Mouse (Mus musculus) forebrain, embryonic 11.5 days (tissue): ENCODE results near the gene Rps19. TPM values are rescaled to one million over a fixed set of nuclear protein-coding genes. Genes with fewer than 3 reads are reported as not detected.

Experiments
- ATAC-seq: fragments of 200-750 bp; cut with Nextera tagmentation; replicated peaks from 2 replicates; pipeline ENCODE4 v1.8.0; 2017; ENCODE audit warnings: moderate TSS enrichment; ENCODE audit not compliant: low FRiP score
- DNase-seq: peaks from one replicate; pipeline ENCODE4 v3.0.0-alpha.2; 2017; ENCODE audit warnings: low spot score
- H3K27ac ChIP-seq: fragments of 300-500 bp; sonication (generic); 2 replicates; pipeline ENCODE4 v1.5.1; 2014; ENCODE audit warnings: low read depth, low read length
- H3K27me3 ChIP-seq: fragments of 300-500 bp; sonication (generic); 2 replicates; pipeline ENCODE4 v1.6.1; 2014; ENCODE audit warnings: mild to moderate bottlenecking, low read length, mixed read lengths; ENCODE audit not compliant: control insufficient read depth, insufficient read depth
- H3K36me3 ChIP-seq: fragments of 300-500 bp; sonication (generic); 2 replicates; pipeline ENCODE4 v1.6.1; 2014; ENCODE audit warnings: mild to moderate bottlenecking, low read length, moderate library complexity, mixed read lengths; ENCODE audit not compliant: control insufficient read depth, insufficient read depth
- H3K4me1 ChIP-seq: fragments of 300-500 bp; sonication (generic); replicated peaks from 2 replicates; pipeline ENCODE4 v1.6.1; 2014; ENCODE audit warnings: low read length, mixed read lengths; ENCODE audit not compliant: control insufficient read depth, insufficient read depth
- H3K4me2 ChIP-seq: fragments of 300-500 bp; sonication (generic); 2 replicates; pipeline ENCODE4 v1.6.1; 2014; ENCODE audit warnings: low read depth, mild to moderate bottlenecking, low read length, moderate library complexity, mixed read lengths; ENCODE audit not compliant: severe bottlenecking
- H3K4me3 ChIP-seq: fragments of 300-500 bp; sonication (generic); 2 replicates; pipeline ENCODE4 v1.5.1; 2014; ENCODE audit warnings: low read depth, low read length
- H3K9ac ChIP-seq: fragments of 300-500 bp; sonication (generic); 2 replicates; pipeline ENCODE4 v1.6.1; 2014; ENCODE audit warnings: low read length
- H3K9me3 ChIP-seq: fragments of 300-500 bp; sonication (generic); 2 replicates; pipeline ENCODE4 v1.6.1; 2016; ENCODE audit warnings: low read length, mixed read lengths; ENCODE audit not compliant: control insufficient read depth
- WGBS: fragments of 180-500 bp; shearing (Covaris S2); extraction: QIAGEN DNeasy Blood & Tissue Kit; methylation state at CpG from one replicate; pipeline ENCODE4 v1.1.7; 2014; 5-methylcytosine and 5-hydroxymethylcytosine counted together
- polyA plus RNA-seq: library from polyadenylated mRNA; unstranded; fragments of >200 nt; fragmentation: Nextera tagmentation; extraction: Ambion mirVana; gene quantifications from 2 replicates; pipeline ENCODE4 v1.2.1, GENCODE M21; 2014

The Rps19 gene
- polyA plus RNA-seq, 1 experiment from 2014 or later, result 1,722 TPM

DNA sequence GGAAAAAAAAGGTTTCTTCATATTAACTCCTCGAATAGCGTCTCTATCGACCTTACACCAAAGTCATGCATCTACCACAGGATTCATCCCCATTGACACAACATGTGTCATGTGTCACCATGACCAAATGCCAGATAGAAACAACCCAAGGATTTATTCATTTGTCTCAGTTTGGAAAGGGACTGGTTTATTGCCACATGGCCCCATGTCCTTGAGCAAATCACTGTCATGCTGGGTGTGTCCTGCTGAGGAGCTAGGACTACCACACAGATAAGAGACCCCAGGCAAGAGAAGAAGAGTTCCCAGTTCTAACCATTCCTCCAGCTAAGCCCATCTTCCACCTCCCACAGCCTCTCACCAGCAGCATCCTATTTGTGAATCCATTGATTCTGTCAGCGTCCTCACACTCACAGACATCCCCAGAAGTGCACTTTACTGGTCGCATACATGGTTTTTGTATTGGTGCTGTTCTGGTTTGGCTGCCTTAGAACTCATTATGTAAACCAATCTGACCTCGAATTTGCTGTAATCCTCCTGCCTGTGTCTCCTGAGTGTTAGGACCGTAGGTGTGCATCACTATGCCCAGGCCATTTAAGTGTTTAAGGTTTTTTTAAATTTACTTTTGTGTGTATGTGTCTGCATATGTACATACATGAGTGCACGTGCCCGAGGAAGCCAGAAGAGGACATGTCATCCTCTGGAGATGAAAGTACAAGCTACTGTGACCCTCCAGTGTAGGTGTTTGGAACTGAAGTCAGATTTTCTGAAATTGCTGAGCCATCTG is 1.6 kb upstream of the Rps19 start:
- Histone ChIP-seq H3K27me3 (no peaks in the 10 kb centered on the region), H3K9ac (no peak overlapping the region), H3K4me3 (no peak overlapping the region), H3K4me2 (no peak overlapping the region), H3K27ac (no peak overlapping the region), H3K4me1 (peaks cover 14% of the 10 kb centered on the region), H3K36me3 (peaks cover 5% of the 10 kb centered on the region; the same call in 1 of the 2 replicates), H3K9me3 (no peaks in the 10 kb centered on the region)
- no peak for ATAC-seq
- DNase-seq, result peak; percentile 33
- WGBS, result 93% methylated on average over 9 of the region's 9 CpGs

GRCm38 (mm10) chr7:24884693-24885291 is 621 bp downstream of the Rps19 start:
- WGBS, result under 1% methylated on average over 47 of the region's 47 CpGs
- peak; percentile 16 for ATAC-seq
- no peaks in the 10 kb centered on the region for H3K27me3 ChIP-seq

DNA sequence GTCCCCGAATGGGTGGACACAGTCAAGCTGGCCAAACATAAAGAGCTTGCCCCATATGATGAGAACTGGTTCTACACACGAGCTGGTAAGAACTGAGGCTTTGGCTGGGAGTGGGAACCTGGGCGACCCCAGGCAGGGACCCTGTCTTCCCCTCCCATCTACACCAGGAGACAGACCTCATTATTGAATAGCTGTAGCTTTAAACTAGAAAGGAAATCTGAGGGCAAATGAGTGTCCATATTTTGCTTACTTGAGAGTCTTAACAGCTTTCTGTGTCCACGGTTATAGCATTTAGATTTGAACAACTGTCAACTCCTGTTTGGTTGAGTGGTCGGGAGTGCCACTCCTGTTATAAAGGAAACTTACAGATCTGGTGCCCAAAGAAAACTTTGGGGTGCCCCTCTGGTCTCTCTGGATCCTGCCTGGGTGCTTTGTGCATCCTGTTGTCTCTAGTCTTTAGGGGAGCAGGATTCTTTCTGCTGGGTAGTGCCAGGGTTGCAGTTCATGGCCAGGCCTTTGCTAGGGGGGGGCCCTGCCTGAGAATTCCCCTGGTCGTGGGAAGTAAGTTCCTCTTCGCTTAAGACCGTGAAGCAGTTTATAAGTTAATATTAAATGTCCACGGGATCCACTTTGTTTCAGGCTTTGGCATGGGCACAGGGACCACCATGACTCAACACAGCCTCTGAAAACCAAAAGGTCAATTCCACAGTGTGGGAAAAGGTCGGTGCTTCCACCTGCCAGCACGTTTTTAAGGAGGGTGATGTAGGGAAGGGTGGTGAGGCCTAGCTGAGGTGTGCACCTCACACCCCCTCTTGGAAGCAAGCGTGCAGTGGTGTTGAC is 1.5 kb downstream of the Rps19 start:
- H3K9me3 ChIP-seq, result no peaks in the 10 kb centered on the region
- H3K27me3 ChIP-seq, result no peaks in the 10 kb centered on the region
- H3K9ac ChIP-seq, result peak overlapping the region; percentile 100
- H3K36me3 ChIP-seq, result peaks cover 18% of the 10 kb centered on the region; the same call in 1 of the 2 replicates
- H3K27ac ChIP-seq, result no peak overlapping the region
- ATAC-seq (no peak), DNase-seq (no peak)
- WGBS, result 49% methylated on average over 12 of the region's 12 CpGs
- peak overlapping the region; percentile 60 for H3K4me2 ChIP-seq
- H3K4me1 ChIP-seq, result peaks cover 14% of the 10 kb centered on the region
- H3K4me3 ChIP-seq, result peak overlapping the region; percentile 98

More at GRCm38 (mm10) chr7:24884693-24885291, 621 bp downstream of the Rps19 start:
- peak overlapping the region; percentile 60 for H3K4me2 ChIP-seq
- H3K36me3 ChIP-seq, result peaks cover 15% of the 10 kb centered on the region; the same call in 1 of the 2 replicates
- peak overlapping the region; percentile 82 for H3K27ac ChIP-seq
- H3K9ac ChIP-seq, result peak overlapping the region; percentile 100
- peak overlapping the region; percentile 98 for H3K4me3 ChIP-seq
- no peaks in the 10 kb centered on the region for H3K9me3 ChIP-seq
- DNase-seq, result no peak
- peaks cover 14% of the 10 kb centered on the region for H3K4me1 ChIP-seq

DNA sequence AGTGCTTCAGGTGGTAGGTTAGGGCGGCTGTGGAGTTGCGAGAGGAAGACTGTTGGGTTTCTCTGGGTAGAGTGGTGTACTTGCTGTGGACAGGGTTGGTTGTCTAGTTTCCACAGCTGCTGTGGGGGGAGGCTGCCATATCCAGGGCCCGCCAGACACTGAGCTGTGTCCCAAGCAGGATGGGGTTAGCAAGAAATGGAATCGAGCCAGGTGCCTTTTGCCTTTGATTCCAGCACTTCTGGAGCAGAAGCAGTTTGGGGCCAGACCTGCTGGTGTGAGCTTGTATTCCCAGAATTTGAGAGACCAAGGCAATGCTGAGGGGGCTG is 2.1 kb downstream of the Rps19 start:
- no peak for DNase-seq
- H3K36me3 ChIP-seq, result peaks cover 18% of the 10 kb centered on the region; the same call in 1 of the 2 replicates

GRCm38 (mm10) chr7:24887096-24887495 is 2.9 kb downstream of the Rps19 start:
- no peak overlapping the region for H3K4me3 ChIP-seq
- no peak overlapping the region for H3K4me2 ChIP-seq
- peaks cover 18% of the 10 kb centered on the region; the same call in 1 of the 2 replicates for H3K36me3 ChIP-seq
- DNase-seq (no peak), ATAC-seq (no peak)
- 77% methylated on average over 4 of the region's 4 CpGs for WGBS
- H3K9ac ChIP-seq, result peak overlapping the region; percentile 100
- H3K9me3 ChIP-seq, result no peaks in the 10 kb centered on the region
- H3K27ac ChIP-seq, result no peak overlapping the region
- peaks cover 14% of the 10 kb centered on the region for H3K4me1 ChIP-seq
- H3K27me3 ChIP-seq, result no peaks in the 10 kb centered on the region

More for the DNA sequence above, 2.1 kb downstream of the Rps19 start:
- Histone ChIP-seq H3K27me3 (no peaks in the 10 kb centered on the region), H3K9me3 (no peaks in the 10 kb centered on the region), H3K4me1 (peaks cover 14% of the 10 kb centered on the region), H3K4me3 (peak overlapping the region; percentile 98), H3K9ac (peak overlapping the region; percentile 100), H3K27ac (no peak overlapping the region), H3K4me2 (peak overlapping the region; percentile 60)
- WGBS, result 79% methylated on average over 4 of the region's 4 CpGs
- ATAC-seq, result no peak

DNA sequence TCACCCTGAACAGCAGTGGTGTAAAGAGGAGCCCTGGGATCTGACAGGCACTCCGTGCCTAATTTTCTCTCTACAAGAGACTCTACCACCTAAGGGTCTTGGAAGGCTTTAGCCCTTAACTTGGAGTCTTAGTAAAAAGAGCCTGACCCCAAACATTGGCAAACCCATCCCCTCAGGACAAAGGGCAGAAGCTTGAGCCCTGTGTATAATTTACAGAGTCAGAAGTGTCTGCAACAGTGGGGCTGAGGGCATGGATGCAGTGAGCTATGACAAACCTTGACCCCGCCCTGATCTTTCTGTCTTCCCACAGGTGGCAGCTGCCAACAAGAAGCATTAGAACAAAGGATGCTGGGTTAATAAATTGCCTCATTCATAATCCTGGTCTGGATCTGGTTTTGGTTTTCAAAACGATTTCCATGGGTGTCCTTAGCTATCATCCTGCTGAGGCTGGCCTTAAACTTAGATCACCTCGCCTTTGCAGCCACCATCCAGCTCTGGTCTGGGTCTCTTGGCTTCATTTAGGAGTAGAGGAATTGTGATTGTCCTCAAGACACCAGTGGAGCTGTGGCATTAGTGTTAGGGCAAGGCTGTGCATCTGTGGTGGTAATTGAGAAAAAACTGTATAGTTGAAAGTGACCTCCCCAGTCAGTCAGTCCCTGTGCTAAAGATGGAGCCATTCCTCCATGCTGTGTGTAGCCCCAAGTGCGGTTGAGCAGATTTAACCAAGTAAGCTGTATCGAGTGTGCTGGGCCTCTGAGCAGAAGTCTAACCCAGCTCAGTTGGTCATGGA is 5.5 kb downstream of the Rps19 start:
- Histone ChIP-seq H3K9me3 (no peaks in the 10 kb centered on the region), H3K36me3 (peaks cover 18% of the 10 kb centered on the region; the same call in 1 of the 2 replicates), H3K9ac (no peak overlapping the region), H3K4me3 (no peak overlapping the region), H3K4me2 (no peak overlapping the region), H3K4me1 (peaks cover 14% of the 10 kb centered on the region), H3K27ac (no peak overlapping the region), H3K27me3 (no peaks in the 10 kb centered on the region)
- ATAC-seq (peak; percentile 6; the same call in 1 of the 2 replicates), DNase-seq (no peak)
- WGBS, result 84% methylated on average over 6 of the region's 6 CpGs

DNA sequence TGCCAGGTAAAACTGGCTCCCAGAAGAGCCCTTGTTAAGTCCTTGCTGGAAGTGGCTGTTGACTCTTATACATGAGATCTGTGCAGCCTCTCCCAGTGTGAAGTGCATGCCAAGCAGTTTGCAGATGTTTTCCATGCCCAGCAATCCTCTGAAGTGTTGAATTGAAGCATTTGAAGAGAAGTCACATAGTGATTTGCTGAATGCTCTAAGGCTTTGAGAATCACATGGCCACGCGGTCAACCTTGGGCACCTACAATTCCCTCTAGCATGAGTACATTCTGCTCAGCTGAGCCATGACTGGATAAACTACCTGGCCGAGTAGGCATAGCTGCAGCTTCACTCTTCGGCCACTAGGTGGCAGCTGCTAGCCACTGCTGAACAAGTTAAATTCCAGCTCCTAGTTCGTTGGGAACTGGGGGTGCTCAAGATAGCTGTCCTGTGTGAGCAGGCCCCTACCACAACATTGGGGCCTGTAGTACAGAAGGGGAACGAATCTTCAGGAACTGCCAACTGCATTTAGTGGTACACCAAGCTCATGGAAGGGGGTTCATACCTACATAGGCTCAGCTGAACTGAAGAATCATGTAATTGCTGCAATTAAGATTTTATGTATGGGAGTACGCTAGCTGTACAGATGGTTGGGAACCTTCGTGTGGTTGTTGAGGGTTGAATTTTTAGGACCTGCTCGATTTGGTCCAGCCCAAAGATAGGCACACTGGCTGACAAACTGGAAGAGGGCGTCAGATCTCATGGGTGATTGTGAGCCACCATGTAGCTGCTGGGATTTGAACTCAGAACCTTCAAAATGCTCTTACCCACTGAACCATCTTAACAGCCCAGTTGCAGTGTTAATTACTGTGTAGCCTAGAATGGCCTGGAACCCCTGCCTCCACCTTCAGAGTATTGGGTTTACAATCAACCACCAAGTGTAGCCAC is 6.4 kb downstream of the Rps19 start:
- peaks cover 14% of the 10 kb centered on the region for H3K4me1 ChIP-seq
- H3K9me3 ChIP-seq, result no peaks in the 10 kb centered on the region
- H3K27me3 ChIP-seq, result no peaks in the 10 kb centered on the region
- H3K9ac ChIP-seq, result no peak overlapping the region
- no peak overlapping the region for H3K4me2 ChIP-seq
- H3K4me3 ChIP-seq, result no peak overlapping the region
- peaks cover 18% of the 10 kb centered on the region; the same call in 1 of the 2 replicates for H3K36me3 ChIP-seq
- 28% methylated on average over 10 of the region's 10 CpGs for WGBS
- H3K27ac ChIP-seq, result no peak overlapping the region
- peak; percentile 85 for DNase-seq
- ATAC-seq, result peak; percentile 57
